Mouse (Mus musculus): ENCODE data around the gene Zfp410.
"Not testable (repeated sequence)": the region's sequence is repeated elsewhere in the genome, so short reads cannot be mapped to it uniquely, and the experiment has no call there.

Gene Zfp410

DNA sequence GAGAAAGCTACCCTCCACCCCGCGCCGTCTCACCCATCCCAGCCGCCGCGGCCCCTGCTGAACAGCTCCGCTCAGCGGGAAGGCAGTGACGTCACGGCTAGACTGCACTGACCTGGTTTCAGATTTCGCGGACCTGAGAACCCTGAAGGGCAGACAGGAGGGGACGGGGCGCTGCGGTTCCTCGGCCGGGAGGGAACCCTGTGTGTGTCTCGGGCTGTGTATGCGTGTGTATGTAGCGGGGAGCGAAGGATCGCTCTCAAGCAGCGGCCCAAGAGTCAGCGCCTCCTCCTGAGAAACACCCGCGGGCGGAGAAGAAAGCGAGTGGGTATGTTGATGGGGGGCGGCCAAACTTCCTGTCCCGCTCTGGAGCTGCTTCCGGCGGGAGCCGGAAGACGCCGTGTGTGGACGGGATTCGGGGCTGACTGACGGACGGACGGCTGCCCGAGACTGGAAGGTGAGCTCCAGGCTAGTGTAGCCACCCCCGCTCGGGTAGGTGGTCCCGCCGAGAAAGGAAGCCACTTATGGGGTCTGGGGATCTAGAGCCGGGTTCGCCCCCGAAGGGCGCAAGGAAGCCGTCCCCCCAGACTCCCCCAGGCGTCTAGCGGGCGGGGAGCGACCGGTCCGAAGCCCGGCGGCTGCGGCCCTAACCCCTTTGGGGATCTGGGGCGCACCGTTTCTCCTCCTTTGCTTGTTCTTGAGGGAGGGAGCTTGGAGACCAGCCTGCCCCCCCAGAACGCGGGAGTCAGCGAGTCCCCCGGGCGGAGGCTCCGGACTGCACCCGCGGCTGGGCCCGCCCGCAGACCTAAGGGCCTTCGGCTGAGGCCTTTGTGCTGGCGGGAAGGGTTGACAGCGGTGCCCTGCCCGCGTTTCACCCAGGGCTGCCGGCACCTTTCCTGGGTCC lies at the start of gene Zfp410:
Gene Zfp410, plus strand, starts transcription at position 132 of the 901 bp plus-strand sequence.
- peak; percentile 97 for ATAC-seq (ENCODE audit: low TSS enrichment)

DNA sequence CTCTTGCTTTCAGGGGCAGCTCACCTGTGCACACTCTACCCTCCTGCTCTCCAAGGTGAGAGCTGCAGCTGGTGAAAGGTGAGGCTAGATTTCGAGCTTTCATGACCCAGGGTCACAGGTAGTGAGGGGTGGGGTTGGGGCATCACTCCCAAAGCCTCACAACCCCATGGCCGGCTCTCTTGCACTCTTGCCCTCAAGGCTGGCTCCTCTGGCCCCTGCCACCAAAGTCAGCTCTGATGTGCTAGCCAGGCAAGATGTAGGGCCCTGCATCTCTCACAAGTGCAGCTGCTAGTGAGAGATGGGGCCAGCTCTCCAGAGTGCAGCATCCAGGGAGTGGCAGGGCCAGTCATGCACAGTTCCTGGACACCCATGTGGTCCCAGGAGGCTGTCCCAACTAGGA lies 49.4 kb upstream of the Zfp410 start:
- no peak for ATAC-seq (ENCODE audit: low TSS enrichment)

DNA sequence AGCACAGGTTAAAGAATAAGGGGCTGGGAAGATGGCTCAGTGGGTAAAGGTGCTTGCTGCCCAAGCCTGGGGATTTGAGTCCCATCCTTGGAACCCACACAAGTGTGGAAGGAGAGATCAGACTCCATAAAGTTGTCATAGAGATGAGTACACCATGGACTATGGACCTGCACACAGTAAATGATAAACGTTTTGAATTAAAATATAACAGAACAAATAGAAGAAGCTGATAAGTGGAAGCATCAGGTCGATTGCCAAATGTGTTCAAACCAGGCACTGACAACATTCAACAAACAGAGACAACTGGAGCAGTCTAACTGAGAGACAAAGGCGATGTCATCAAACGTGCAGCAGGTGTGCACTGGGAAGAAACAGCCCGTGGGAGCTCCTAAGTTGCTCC lies 43.3 kb upstream of the Zfp410 start:
- ATAC-seq (ENCODE audit: low TSS enrichment), result no peak

DNA sequence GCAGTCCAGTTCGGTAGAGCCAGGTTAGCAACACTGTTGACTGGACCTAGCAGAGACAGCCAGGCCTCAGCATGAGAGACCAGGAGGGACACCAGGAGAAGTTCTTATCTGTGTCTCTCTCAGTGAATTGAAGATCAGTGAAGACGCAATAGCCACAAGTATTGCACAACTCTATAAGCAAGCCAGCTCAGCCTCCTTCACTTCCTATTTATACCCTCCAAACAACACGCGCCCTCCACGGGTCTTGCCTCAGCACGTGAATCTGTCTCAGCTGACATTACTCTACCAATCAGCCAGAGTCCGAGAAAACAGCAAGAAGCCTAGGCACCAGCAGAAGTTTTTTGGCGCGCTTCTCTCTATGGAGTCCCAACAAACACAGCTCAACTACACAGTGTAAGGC lies 41.4 kb upstream of the Zfp410 start:
- no peak for ATAC-seq (ENCODE audit: low TSS enrichment)

DNA sequence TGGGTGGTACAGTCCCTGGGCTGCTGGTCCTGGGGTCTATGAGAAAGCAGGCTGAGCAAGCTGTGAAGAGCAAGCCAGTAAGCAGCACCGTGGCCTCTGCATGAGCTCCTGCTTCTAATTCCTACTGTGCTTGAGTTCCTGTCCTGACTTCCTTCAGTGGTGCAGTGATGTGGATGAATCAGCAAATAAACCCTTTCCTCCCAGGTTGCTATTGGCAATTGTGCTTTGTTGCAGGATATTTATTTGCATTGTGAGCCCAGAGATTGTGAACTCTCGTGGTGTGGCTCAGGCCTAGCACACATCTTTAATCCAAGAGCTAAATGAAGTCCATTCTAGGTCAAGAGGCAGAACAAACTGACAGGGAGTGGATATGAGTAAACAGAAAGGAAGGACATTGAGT lies 40.4 kb upstream of the Zfp410 start:
- ATAC-seq (ENCODE audit: low TSS enrichment), result no peak

DNA sequence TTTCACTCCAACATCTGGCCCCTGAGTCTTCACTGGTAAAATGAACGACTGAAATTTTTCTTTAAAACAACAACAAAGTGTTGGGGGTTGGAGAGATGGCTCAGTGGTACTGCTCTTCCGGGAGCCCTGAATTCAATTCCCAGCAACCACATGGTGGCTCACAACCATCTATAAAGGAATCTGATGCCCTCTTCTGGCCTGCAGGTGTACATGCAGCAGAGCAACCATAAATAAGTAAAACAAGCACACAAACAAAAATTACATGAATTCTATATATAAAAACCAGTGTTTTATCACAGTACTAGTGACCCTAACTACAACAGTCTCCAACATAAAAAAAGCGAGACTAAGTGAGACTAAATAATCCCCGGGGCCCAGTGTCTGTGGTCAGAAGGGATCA lies 39.9 kb upstream of the Zfp410 start:
- no peak for ATAC-seq (ENCODE audit: low TSS enrichment)

DNA sequence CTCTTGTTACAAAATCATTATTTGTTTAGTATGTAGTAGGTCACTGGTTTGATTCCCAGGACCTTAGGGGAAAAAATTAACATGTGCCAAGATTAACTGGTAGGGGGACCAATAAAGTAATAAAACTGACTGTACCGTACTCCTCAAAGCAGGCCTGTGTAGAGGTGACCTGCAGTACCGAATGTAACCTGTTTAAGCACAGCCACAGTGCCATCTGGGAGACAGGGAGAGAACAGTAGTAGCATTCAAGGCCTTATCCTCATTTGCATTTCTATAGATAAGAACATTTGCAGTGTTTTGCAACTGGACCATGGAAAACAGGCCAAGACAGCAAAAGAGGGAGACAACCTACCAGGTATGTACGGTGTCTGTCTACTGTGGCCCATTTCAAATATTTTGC lies 38.8 kb upstream of the Zfp410 start:
- no peak for ATAC-seq (ENCODE audit: low TSS enrichment)

DNA sequence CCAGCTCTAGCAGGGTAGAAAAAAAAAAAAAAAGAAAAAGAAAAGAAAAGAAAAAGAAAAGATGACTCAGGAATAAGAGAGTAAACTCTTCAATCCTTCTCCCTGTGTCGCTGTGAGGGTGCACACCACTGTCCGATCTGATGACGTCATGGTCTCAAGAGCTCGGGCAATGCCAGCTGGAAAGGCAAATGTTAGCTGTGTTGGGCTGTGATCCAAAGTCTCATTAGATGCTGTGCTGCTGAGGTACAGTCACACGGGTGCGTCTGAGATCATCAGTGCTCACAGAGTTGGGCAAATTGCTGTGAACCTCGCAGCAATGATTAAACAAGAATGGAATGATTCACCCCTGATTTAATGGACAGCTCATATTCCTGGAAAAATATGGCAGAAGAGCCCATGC lies 37.8 kb upstream of the Zfp410 start:
- ATAC-seq (ENCODE audit: low TSS enrichment), result peak; percentile 44; the same call in 1 of the 2 replicates

DNA sequence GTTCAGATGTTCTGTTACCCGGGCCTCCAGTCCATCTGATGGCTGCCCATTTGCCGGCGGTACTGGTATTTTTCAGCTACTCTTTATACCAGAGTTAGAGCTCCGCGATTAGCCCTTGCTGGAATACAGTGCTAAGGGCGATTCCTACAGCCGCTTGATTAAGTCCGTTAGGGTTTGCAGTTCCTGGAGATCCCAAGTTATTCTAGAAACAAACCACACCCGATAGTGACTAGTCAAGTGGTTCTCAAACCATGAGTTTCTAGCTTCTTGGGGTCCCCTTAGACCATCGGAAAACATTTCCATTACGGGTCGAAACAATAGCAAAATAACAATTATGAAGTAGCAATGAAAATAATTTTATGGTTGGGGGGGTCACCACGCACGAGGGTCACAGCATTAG lies 32.3 kb upstream of the Zfp410 start:
- no peak for ATAC-seq (ENCODE audit: low TSS enrichment)

DNA sequence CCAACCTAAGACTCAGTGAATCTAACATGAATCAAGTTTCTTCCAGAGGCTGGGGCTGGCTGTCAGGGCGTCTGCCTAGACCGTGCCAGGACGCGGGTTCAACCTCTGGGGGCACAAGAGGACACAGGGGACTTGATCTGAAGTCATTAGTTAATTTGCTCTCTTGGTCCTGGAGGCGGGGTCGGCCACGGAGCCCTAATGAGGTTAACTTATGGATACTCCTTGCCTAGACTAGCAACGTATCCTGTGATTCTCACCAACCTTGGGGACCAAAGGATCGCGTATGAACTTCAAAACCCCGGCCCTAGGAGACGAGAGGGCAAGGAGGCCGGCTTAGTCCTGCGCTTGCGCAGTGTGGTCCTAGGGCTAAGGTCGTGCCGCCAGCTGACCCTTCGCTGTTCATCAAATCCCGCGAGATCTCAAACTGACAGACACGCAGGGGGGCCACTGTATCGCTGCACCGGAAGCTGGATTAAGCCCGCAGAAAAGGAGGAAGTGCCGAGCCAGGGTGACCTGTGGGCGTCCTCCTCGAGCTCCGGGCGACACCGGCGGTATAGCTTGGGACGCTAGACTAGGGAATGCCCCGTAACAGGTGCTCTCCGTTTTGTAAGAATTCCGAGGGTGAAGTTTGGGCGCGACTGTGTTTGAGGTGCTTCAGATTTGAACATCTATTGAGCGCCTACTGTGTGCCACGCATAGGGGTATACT lies 31.6 kb upstream of the Zfp410 start, which contains the start of gene Ptgr2:
Gene Ptgr2, plus strand, starts transcription at position 348 of the 708 bp plus-strand sequence.
- peak; percentile 98 for ATAC-seq (ENCODE audit: low TSS enrichment)

DNA sequence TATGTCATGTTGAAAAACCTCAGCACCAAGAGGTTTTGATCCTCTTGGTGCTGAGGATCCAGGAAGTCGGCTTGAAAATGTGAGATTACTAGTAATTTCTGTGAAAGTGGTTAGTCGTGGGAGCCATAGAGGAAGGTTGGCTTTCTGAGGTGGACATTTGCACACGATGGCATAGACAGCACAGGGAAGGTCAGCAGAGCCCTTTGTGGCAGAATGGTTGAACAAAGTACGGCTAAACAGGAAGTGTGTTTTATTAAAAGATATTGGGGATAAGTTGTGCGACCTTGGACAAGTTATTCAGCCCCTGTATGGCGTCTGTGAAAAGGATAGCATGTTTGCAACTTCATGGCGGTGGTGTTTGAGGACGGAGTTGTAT lies 31.1 kb upstream of the Zfp410 start:
- ATAC-seq (ENCODE audit: low TSS enrichment), result peak; percentile 21; the same call in 1 of the 2 replicates

DNA sequence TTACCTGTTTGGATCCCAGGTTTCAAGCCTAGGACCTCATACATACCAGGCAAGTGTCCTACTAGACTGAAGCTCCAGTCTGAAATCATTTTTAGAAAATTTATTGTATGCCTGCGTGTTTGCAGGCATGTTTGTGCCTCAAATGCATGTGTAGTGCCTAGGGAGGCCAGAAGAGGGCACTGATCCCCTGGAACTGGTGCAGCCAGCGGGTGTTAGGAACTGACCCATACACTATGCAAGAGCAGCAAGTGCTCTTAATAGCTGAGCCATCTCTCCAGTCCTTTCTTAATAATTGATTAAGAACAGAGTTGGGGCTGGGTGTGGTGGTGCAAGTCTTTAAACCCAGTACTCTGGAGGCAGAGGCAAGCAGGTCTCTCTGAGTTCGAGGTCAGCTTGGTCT lies 28.2 kb upstream of the Zfp410 start:
- no peak for ATAC-seq (ENCODE audit: low TSS enrichment)

DNA sequence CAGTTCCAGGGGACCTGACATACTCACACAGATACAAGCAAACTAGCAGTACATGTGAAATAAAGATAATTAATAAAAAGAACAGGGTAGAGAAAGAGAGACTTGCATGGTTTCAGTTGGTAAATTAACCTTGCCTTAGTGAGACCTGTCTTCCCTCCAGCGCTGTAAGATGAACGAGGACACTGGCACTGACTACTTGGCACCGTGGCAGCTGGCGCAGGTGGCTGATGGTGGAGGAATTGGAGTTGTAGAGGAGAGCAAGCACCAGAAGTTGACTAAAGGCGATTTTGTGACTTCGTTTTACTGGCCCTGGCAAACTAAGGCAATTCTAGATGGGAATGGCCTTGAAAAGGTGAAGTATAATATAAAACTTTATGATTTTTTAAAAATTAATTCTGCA lies 18.8 kb upstream of the Zfp410 start:
- no peak for ATAC-seq (ENCODE audit: low TSS enrichment)

DNA sequence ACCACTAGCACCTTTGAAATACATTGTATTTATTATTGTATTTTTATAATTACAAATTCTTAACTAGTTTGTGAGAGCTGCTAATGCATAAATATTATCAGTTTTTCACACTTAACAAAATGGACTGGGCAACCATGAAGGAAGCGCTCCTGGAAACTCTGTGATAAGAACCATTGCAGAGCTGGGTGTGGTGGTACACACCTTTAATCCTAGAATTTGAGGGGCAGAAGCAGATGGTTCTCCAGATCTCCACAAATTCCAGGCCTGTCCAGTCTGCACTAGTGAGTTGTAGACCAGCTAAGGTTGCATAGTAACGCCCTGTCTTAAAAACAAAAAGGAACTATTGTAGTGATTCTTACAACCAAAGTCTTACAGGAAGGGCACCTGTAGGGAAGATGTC lies 17.4 kb upstream of the Zfp410 start:
- no peak for ATAC-seq (ENCODE audit: low TSS enrichment)

DNA sequence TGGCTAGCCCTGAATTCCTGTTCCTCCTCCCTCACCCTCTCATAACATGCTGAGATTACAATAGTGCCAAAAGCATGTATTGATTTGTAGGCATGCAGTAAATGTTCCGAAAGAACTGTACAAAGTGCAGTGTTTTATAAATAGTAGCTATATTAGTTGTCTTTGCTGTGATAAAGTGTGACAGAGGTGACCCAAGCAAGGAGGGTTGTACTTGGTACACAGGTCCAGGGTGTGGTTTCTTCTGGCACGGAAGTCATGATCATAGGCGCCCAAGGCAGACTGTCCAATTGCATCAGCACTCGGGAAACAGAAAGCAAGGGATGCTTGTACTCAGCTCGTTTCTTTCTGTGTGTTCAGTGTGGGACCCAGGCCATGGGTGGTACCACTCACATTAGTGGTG lies 12.6 kb upstream of the Zfp410 start:
- ATAC-seq (ENCODE audit: low TSS enrichment), result no peak

DNA sequence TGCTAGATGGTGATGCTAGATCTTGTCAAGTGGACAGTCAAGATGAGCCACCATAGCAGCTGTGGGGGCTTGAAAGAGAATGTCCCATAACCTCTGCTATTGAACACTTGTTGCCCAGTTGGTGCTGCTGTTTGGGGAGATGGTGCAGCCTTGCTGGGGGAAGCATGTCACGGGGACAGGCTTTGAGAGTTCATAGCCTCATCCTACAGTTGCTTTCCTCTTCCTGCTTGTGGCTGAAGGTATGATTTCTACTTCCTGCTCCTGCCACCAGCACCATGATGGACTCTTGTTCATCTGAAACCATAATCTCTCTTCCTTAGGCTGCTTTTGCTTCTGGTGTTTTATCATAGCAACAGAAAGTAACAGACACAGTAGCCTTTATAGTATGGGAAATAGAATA lies 12.1 kb upstream of the Zfp410 start:
- ATAC-seq (ENCODE audit: low TSS enrichment), result no peak

DNA sequence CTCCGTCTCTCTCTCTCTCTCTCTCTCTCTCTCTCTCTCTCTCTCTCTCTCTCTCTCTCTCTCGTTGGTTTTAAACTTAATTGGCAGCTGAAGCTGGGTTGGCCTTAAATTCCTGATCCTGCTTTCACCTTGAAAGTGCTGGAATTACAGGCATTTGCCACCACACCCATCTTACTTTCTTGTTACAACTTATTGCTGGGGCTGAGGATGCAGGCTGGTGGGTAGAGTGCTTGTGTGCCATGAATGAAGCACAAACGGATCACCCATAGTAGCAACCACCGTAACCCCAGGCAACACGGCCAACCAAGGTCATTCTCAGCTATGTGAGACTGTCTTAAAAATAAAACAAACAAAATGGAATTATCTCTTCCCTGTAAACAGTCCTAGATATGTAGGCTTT lies 5.3 kb upstream of the Zfp410 start:
- ATAC-seq (ENCODE audit: low TSS enrichment), result no peak

DNA sequence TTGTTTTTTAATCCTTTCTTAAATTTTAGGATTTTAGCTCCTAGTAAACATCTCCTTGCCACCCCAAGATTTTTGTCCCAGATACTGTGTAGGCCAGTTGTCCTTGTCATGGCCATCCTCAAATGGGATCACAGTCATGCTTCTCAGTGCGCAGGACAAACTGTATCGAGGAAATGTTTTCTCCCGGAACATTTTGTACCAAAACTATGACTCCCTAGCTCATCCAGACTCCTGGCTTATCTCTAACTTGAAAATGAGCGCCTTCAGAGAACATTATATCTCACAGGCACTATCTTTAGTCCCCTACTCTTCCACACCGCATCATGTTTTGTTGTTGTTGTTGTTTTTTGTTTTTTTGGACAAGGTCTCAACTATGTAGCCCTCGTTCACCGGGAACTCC lies 646 bp upstream of the Zfp410 start:
- ATAC-seq (ENCODE audit: low TSS enrichment), result no peak

DNA sequence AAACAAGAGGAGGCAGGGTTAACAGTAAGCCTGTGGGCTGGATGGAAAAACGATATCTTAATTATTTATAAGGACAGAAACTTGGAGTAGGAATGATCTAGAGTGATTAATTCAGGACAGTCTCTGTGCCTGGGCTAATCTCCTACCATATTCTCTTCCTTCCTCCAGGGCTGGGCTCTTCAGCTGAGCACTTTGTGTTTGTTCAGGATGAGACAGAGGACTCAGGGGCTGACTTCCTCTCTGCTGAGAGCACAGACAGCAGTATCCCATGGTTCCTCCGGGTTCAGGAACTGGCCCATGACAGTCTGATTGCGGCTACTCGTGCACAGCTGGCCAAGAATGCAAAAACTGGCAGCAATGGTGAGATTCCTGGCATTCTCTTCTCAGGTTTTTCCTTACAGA lies 10.5 kb downstream of the Zfp410 start:
- ATAC-seq (ENCODE audit: low TSS enrichment), result no peak

DNA sequence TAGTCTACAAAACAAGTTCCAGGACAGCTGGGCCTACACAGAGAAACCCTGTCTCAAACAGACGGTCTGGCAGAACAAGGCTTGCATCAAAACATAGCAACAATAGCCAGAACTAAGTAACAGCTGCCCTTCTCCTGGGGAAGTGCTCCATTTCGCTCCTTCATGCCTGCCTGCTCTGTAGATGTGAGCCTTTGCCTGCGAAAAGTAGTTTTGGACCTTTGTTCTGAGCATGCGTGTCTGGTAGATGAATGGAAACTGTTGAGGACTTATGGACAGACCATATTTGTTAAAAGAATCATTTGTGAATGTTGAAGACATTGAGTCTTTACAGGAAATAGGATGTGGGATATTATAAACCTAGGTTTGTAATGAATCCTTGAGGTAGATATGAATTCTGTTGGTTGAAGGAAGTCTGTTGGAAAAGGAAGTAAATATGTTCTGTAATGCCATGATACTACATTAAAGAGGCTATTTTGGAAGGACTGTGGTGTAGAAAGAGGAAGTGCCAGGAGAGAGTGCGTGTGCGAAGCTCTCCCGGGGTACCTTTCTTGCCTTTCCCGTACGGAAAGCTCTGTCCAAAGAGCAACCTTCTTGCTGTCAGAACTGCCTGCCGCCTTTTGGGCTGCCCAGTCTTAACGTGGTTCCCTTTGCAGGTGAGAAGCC lies 20.4 kb downstream of the Zfp410 start:
- ATAC-seq (ENCODE audit: low TSS enrichment), result no peak

DNA sequence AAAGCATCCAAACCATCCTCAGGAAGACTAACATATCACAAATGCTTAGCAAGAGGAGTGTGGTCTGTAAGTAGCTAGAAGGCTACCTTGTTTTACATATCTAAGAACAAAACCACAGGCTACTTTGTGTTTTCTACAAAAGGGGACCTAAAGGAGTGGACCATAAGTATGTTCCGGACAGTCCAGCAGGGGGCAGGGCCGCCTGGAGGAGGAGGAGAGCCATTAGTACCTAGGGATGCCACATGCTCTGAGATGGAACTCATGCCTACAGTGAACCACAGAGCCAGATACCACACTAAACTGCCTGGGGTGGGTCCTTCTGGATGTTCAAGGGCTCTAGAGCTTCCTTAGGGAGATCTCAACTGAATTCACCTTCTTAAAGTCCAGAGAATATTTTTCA lies 30.5 kb downstream of the Zfp410 start:
- peak; percentile 48; the same call in 1 of the 2 replicates for ATAC-seq (ENCODE audit: low TSS enrichment)

DNA sequence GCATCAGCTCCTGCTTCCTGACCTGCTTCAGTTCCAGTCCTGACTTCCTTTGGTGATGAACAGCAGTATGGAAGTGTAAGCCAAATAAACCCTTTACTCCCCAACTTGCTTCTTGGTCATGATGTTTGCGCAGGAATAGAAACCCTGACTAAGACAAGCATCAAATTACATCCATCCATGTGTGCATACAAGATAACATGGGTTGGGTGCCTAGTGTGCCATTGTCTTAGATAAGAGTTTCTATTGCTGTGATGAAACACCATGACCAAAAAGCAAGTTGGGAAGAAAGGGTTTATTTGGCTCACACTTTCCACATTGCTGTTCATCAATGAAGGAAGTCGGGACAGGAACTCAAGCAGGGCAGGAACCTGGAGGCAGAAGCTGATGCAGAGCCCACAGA lies 42.0 kb downstream of the Zfp410 start:
- not testable (repeated sequence) for ATAC-seq (ENCODE audit: low TSS enrichment)

Measured in frontal cortex, adult (tissue).